Mouse (Mus musculus): Measurements from ENCODE around the gene Adgrf2. TPM values are rescaled to one million over a fixed set of nuclear protein-coding genes. Genes with fewer than 3 reads are reported as not detected.

Gene Adgrf2
- polyA plus RNA-seq, 1 experiment from 2014 or later, result not detected

GRCm38 (mm10) chr17:42694730-42695129 is 47.2 kb downstream of the Adgrf2 start:
- Histone ChIP-seq H3K27ac (replicated peaks; ENCODE audit: low read depth, low read length) (no peak overlapping the region), H3K9ac (replicated peaks; ENCODE audit: low read length) (no peak overlapping the region), H3K4me1 (ENCODE audit: control insufficient read depth, insufficient read depth, low read length) (no peaks in the 10 kb centered on the region), H3K9me3 (replicated peaks; ENCODE audit: control insufficient read depth, low read length) (no peaks in the 10 kb centered on the region), H3K4me3 (ENCODE audit: low read depth, low read length) (no peak overlapping the region), H3K4me2 (ENCODE audit: low read depth, low read length) (no peak overlapping the region), H3K36me3 (replicated peaks; ENCODE audit: control insufficient read depth, insufficient read depth, low read depth, low read length) (no peaks in the 10 kb centered on the region), H3K27me3 (ENCODE audit: control insufficient read depth, insufficient read depth, low read length) (no peaks in the 10 kb centered on the region)
- no peak for ATAC-seq (replicated peaks; ENCODE audit: insufficient number of reproducible peaks, low FRiP score, low TSS enrichment, low read depth)
- DNase-seq (ENCODE audit: low spot score), result no peak
- WGBS, result 92% methylated on average over 4 of the region's 4 CpGs

GRCm38 (mm10) chr17:42692136-42692535 is 49.8 kb downstream of the Adgrf2 start, which contains the start of gene Adgrf4:
TSS of gene Adgrf4 (minus strand) at chr17:42692284.
- H3K9ac ChIP-seq (replicated peaks; ENCODE audit: low read length), result no peak within 1 kb of the TSS
- H3K27me3 ChIP-seq (ENCODE audit: control insufficient read depth, insufficient read depth, low read length), result no peaks in the 10 kb centered on the region
- DNase-seq (ENCODE audit: low spot score) (no peak), ATAC-seq (replicated peaks; ENCODE audit: insufficient number of reproducible peaks, low FRiP score, low TSS enrichment, low read depth) (no peak)
- no peaks in the 10 kb centered on the region for H3K4me1 ChIP-seq (ENCODE audit: control insufficient read depth, insufficient read depth, low read length)
- H3K36me3 ChIP-seq (replicated peaks; ENCODE audit: control insufficient read depth, insufficient read depth, low read depth, low read length), result no peaks in the 10 kb centered on the region
- H3K4me3 ChIP-seq (ENCODE audit: low read depth, low read length), result no peak within 1 kb of the TSS
- no peak within 1 kb of the TSS for H3K27ac ChIP-seq (replicated peaks; ENCODE audit: low read depth, low read length)
- no peaks in the 10 kb centered on the region for H3K9me3 ChIP-seq (replicated peaks; ENCODE audit: control insufficient read depth, low read length)
- H3K4me2 ChIP-seq (ENCODE audit: low read depth, low read length), result no peak within 1 kb of the TSS
- WGBS, result 85% methylated on average over 10 of the region's 10 CpGs

GRCm38 (mm10) chr17:42690531-42690930 is 51.4 kb downstream of the Adgrf2 start:
- Histone ChIP-seq H3K9me3 (replicated peaks; ENCODE audit: control insufficient read depth, low read length) (no peaks in the 10 kb centered on the region), H3K4me1 (ENCODE audit: control insufficient read depth, insufficient read depth, low read length) (no peaks in the 10 kb centered on the region), H3K4me3 (ENCODE audit: low read depth, low read length) (no peak overlapping the region), H3K9ac (replicated peaks; ENCODE audit: low read length) (no peak overlapping the region), H3K36me3 (replicated peaks; ENCODE audit: control insufficient read depth, insufficient read depth, low read depth, low read length) (no peaks in the 10 kb centered on the region), H3K27ac (replicated peaks; ENCODE audit: low read depth, low read length) (no peak overlapping the region), H3K4me2 (ENCODE audit: low read depth, low read length) (no peak overlapping the region), H3K27me3 (ENCODE audit: control insufficient read depth, insufficient read depth, low read length) (no peaks in the 10 kb centered on the region)
- WGBS, result 86% methylated on average over 8 of the region's 8 CpGs
- ATAC-seq (replicated peaks; ENCODE audit: insufficient number of reproducible peaks, low FRiP score, low TSS enrichment, low read depth), result no peak
- no peak for DNase-seq (ENCODE audit: low spot score)

Other genes starting within 250 kb of the Adgrf2 start
- 0.11 TPM in 1 of 2 replicates, not detected in the other for gene Opn5, start 130.8 kb downstream of the Adgrf2 start, polyA plus RNA-seq (2014; fragmentation: Nextera tagmentation; extraction: Ambion mirVana)
- 0.21 TPM in 1 of 2 replicates, not detected in the other for gene Adgrf4, start 49.9 kb downstream of the Adgrf2 start, polyA plus RNA-seq (2014; fragmentation: Nextera tagmentation; extraction: Ambion mirVana)
- 17.1 and 17.5 TPM in 2 replicates for gene Cd2ap, start 134.5 kb upstream of the Adgrf2 start, polyA plus RNA-seq (2014; fragmentation: Nextera tagmentation; extraction: Ambion mirVana)

Data from embryonic facial prominence, embryonic 11.5 days (tissue).